Mouse (Mus musculus): ENCODE measurements at regions not wholly inside any gene's neighbourhood (a gene's known extent, or its start where the extent isn't known, plus 50 kb on each side); places are given as distances from the start of the nearest gene placed in this dataset.

GRCm38 (mm10) chr10:16600041-16600440 lies 1123.0 kb upstream of the Cited2 start:
- no peak for TF ChIP-seq CTCF (IDR thresholded peaks at IDR 0.05)
- TF ChIP-seq POLR2A (IDR thresholded peaks at IDR 0.05; ENCODE audit: insufficient read depth, low read depth, low read length) = no peak
- TF ChIP-seq EP300 (IDR thresholded peaks at IDR 0.05; ENCODE audit: insufficient read depth, low read depth, low read length) = no peak

All from heart, adult 2 months (tissue).